Mouse (Mus musculus) midbrain, embryonic 12.5 days (tissue): ENCODE measurements around the gene Kcng4. TPM values are rescaled to one million over a fixed set of nuclear protein-coding genes. Genes with fewer than 3 reads are reported as not detected.

Experiments
- ATAC-seq: fragments of 200-750 bp; cut with Nextera tagmentation; 2 replicates; pipeline ENCODE4 v1.8.0; 2017; ENCODE audit warnings: low read depth, moderate TSS enrichment, moderate library complexity; ENCODE audit not compliant: low FRiP score
- H3K27ac ChIP-seq: fragments of 300-500 bp; sonication (generic); replicated peaks from 2 replicates; pipeline ENCODE4 v1.5.1; 2016; ENCODE audit warnings: mild to moderate bottlenecking
- H3K27me3 ChIP-seq: fragments of 300-500 bp; sonication (generic); 2 replicates; pipeline ENCODE4 v1.6.1; 2016; ENCODE audit warnings: mild to moderate bottlenecking
- H3K36me3 ChIP-seq: fragments of 300-500 bp; sonication (generic); 2 replicates; pipeline ENCODE4 v1.6.1; 2016
- H3K4me1 ChIP-seq: fragments of 300-500 bp; sonication (generic); 2 replicates; pipeline ENCODE4 v1.6.1; 2016
- H3K4me2 ChIP-seq: fragments of 300-500 bp; sonication (generic); replicated peaks from 2 replicates; pipeline ENCODE4 v1.6.1; 2016; ENCODE audit warnings: mild to moderate bottlenecking, moderate library complexity
- H3K4me3 ChIP-seq: fragments of 300-500 bp; sonication (generic); 2 replicates; pipeline ENCODE4 v1.5.1; 2016; ENCODE audit warnings: mild to moderate bottlenecking
- H3K9ac ChIP-seq: fragments of 300-500 bp; sonication (generic); replicated peaks from 2 replicates; pipeline ENCODE4 v1.6.1; 2016; ENCODE audit warnings: mild to moderate bottlenecking, moderate library complexity
- H3K9me3 ChIP-seq: fragments of 300-500 bp; sonication (generic); 2 replicates; pipeline ENCODE4 v1.6.1; 2016; ENCODE audit warnings: mild to moderate bottlenecking
- WGBS: fragments of 180-500 bp; shearing (Covaris S2); methylation state at CpG from one replicate; pipeline ENCODE4 v1.1.7; 2016; 5-methylcytosine and 5-hydroxymethylcytosine counted together
- polyA plus RNA-seq: library from polyadenylated mRNA; unstranded; fragments of >200 nt; fragmentation: Nextera tagmentation; extraction: Ambion mirVana; gene quantifications from 2 replicates; pipeline ENCODE4 v1.2.1, GENCODE M21; 2016

Gene Kcng4
- polyA plus RNA-seq, 1 experiment from 2014 or later: not detected

- 83% methylated on average over 1 of the region's 1 CpGs for WGBS
- 0 out of 2 replicates have a peak, but pooled peaks cover 9% of the 10 kb centered on the region for H3K4me1 ChIP-seq
- no peak overlapping the region for H3K4me2 ChIP-seq
- H3K36me3 ChIP-seq: no peaks in the 10 kb centered on the region
- H3K4me3 ChIP-seq: no peak overlapping the region
- no peak overlapping the region for H3K9ac ChIP-seq
- no peak overlapping the region for H3K27ac ChIP-seq
- H3K27me3 ChIP-seq: no peaks in the 10 kb centered on the region
- no peaks in the 10 kb centered on the region for H3K9me3 ChIP-seq
- ATAC-seq: no peak
Observed at GRCm38 (mm10) chr8:119623744-119624143, 11.7 kb downstream of the Kcng4 start.

GRCm38 (mm10) chr8:119623061-119623460, 12.4 kb downstream of the Kcng4 start:
- no peak overlapping the region for H3K4me2 ChIP-seq
- H3K36me3 ChIP-seq: no peaks in the 10 kb centered on the region
- WGBS: 89% methylated on average over 8 of the region's 8 CpGs
- H3K27ac ChIP-seq: no peak overlapping the region
- H3K9ac ChIP-seq: no peak overlapping the region
- ATAC-seq: no peak
- H3K9me3 ChIP-seq: no peaks in the 10 kb centered on the region
- 0 out of 2 replicates have a peak, but pooled peaks cover 8% of the 10 kb centered on the region for H3K4me1 ChIP-seq
- H3K4me3 ChIP-seq: no peak overlapping the region
- no peaks in the 10 kb centered on the region for H3K27me3 ChIP-seq

GRCm38 (mm10) chr8:119622555-119622954, 12.9 kb downstream of the Kcng4 start:
- Histone ChIP-seq H3K9me3 (no peaks in the 10 kb centered on the region), H3K36me3 (no peaks in the 10 kb centered on the region), H3K4me3 (no peak overlapping the region), H3K27ac (no peak overlapping the region), H3K9ac (no peak overlapping the region), H3K27me3 (no peaks in the 10 kb centered on the region), H3K4me2 (no peak overlapping the region), H3K4me1 (0 out of 2 replicates have a peak, but pooled peaks cover 4% of the 10 kb centered on the region)
- ATAC-seq: no peak
- WGBS: 58% methylated on average over 4 of the region's 4 CpGs

GRCm38 (mm10) chr8:119620848-119621465, 14.5 kb downstream of the Kcng4 start:
- no peak for ATAC-seq
- 91% methylated on average over 14 of the region's 14 CpGs for WGBS
- Histone ChIP-seq H3K4me2 (no peak overlapping the region), H3K36me3 (no peaks in the 10 kb centered on the region), H3K4me3 (no peak overlapping the region), H3K9ac (no peak overlapping the region), H3K4me1 (0 out of 2 replicates have a peak, but pooled peaks cover 3% of the 10 kb centered on the region), H3K27me3 (no peaks in the 10 kb centered on the region), H3K9me3 (no peaks in the 10 kb centered on the region), H3K27ac (no peak overlapping the region)

GRCm38 (mm10) chr8:119620116-119620840, 15.2 kb downstream of the Kcng4 start:
- Histone ChIP-seq H3K27ac (no peak overlapping the region), H3K9ac (no peak overlapping the region), H3K4me1 (0 out of 2 replicates have a peak, but pooled peaks cover 3% of the 10 kb centered on the region), H3K36me3 (no peaks in the 10 kb centered on the region), H3K4me3 (no peak overlapping the region), H3K27me3 (no peaks in the 10 kb centered on the region), H3K4me2 (no peak overlapping the region), H3K9me3 (no peaks in the 10 kb centered on the region)
- no peak for ATAC-seq
- 78% methylated on average over 6 of the region's 6 CpGs for WGBS

GRCm38 (mm10) chr8:119618887-119619286, 16.6 kb downstream of the Kcng4 start:
- no peak overlapping the region for H3K9ac ChIP-seq
- H3K4me3 ChIP-seq: no peak overlapping the region
- H3K4me2 ChIP-seq: no peak overlapping the region
- H3K27me3 ChIP-seq: no peaks in the 10 kb centered on the region
- no peak for ATAC-seq
- H3K4me1 ChIP-seq: 0 out of 2 replicates have a peak, but pooled peaks cover 3% of the 10 kb centered on the region
- no peak overlapping the region for H3K27ac ChIP-seq
- H3K9me3 ChIP-seq: no peaks in the 10 kb centered on the region
- H3K36me3 ChIP-seq: no peaks in the 10 kb centered on the region
- 79% methylated on average over 5 of the region's 5 CpGs for WGBS

GRCm38 (mm10) chr8:119617586-119617985, 17.9 kb downstream of the Kcng4 start:
- Histone ChIP-seq H3K4me1 (0 out of 2 replicates have a peak, but pooled peaks cover 3% of the 10 kb centered on the region), H3K4me2 (no peak overlapping the region), H3K9ac (no peak overlapping the region), H3K4me3 (no peak overlapping the region), H3K9me3 (no peaks in the 10 kb centered on the region), H3K27me3 (no peaks in the 10 kb centered on the region), H3K27ac (no peak overlapping the region), H3K36me3 (no peaks in the 10 kb centered on the region)
- WGBS: 90% methylated on average over 5 of the region's 5 CpGs
- ATAC-seq: no peak

GRCm38 (mm10) chr8:119616811-119617210, 18.7 kb downstream of the Kcng4 start:
- Histone ChIP-seq H3K9me3 (no peaks in the 10 kb centered on the region), H3K36me3 (no peaks in the 10 kb centered on the region), H3K4me3 (no peak overlapping the region), H3K9ac (no peak overlapping the region), H3K27ac (no peak overlapping the region), H3K4me1 (no peaks in the 10 kb centered on the region), H3K4me2 (no peak overlapping the region), H3K27me3 (no peaks in the 10 kb centered on the region)
- WGBS: 91% methylated on average over 4 of the region's 4 CpGs
- ATAC-seq: no peak

- H3K36me3 ChIP-seq: no peaks in the 10 kb centered on the region
- H3K27ac ChIP-seq: no peak overlapping the region
- no peak overlapping the region for H3K4me2 ChIP-seq
- no peaks in the 10 kb centered on the region for H3K27me3 ChIP-seq
- WGBS: 76% methylated on average over 7 of the region's 7 CpGs
- no peak overlapping the region for H3K4me3 ChIP-seq
- H3K9ac ChIP-seq: no peak overlapping the region
- no peaks in the 10 kb centered on the region for H3K9me3 ChIP-seq
- no peaks in the 10 kb centered on the region for H3K4me1 ChIP-seq
- ATAC-seq: no peak
Observed at GRCm38 (mm10) chr8:119616358-119616757, 19.1 kb downstream of the Kcng4 start.

- H3K4me3 ChIP-seq: no peak overlapping the region
- H3K36me3 ChIP-seq: no peaks in the 10 kb centered on the region
- ATAC-seq: no peak
- no peak overlapping the region for H3K4me2 ChIP-seq
- 75% methylated on average over 14 of the region's 14 CpGs for WGBS
- H3K27ac ChIP-seq: no peak overlapping the region
- no peaks in the 10 kb centered on the region for H3K9me3 ChIP-seq
- no peaks in the 10 kb centered on the region for H3K27me3 ChIP-seq
- no peaks in the 10 kb centered on the region for H3K4me1 ChIP-seq
- no peak overlapping the region for H3K9ac ChIP-seq
Observed at GRCm38 (mm10) chr8:119615096-119615495, 20.4 kb downstream of the Kcng4 start.

GRCm38 (mm10) chr8:119612471-119612870, 23.0 kb downstream of the Kcng4 start, which contains the start of gene Adad2:
TSS of gene Adad2 (plus strand) at chr8:119612747.
- Histone ChIP-seq H3K27me3 (no peaks in the 10 kb centered on the region), H3K4me2 (no peak within 1 kb of the TSS), H3K4me1 (no peaks in the 10 kb centered on the region), H3K9ac (no peak within 1 kb of the TSS; the same call in 1 of the 2 replicates), H3K9me3 (peaks cover 6% of the 10 kb centered on the region; the same call in 1 of the 2 replicates), H3K27ac (no peak within 1 kb of the TSS), H3K36me3 (no peaks in the 10 kb centered on the region), H3K4me3 (no peak within 1 kb of the TSS)
- ATAC-seq: no peak
- WGBS: 85% methylated on average over 26 of the region's 26 CpGs

GRCm38 (mm10) chr8:119606224-119606623, 29.3 kb downstream of the Kcng4 start:
- peaks cover 17% of the 10 kb centered on the region for H3K36me3 ChIP-seq
- no peak overlapping the region for H3K27ac ChIP-seq
- WGBS: 78% methylated on average over 2 of the region's 2 CpGs
- H3K4me3 ChIP-seq: no peak overlapping the region
- no peaks in the 10 kb centered on the region for H3K27me3 ChIP-seq
- no peak for ATAC-seq
- no peak overlapping the region for H3K4me2 ChIP-seq
- peaks cover 6% of the 10 kb centered on the region; the same call in 1 of the 2 replicates for H3K9me3 ChIP-seq
- peaks cover 11% of the 10 kb centered on the region for H3K4me1 ChIP-seq
- H3K9ac ChIP-seq: no peak overlapping the region
